Mouse (Mus musculus) urinary bladder, postnatal 4 days (tissue): Measurements from ENCODE around the gene Ccdc186.
"Not testable (repeated sequence)": the region's sequence is repeated elsewhere in the genome, so short reads cannot be mapped to it uniquely, and the experiment has no call there.

Experiments
- DNase-seq, 2 experiments: peaks; one replicate each; pipeline ENCODE4 v3.0.0; 2021 to 2022; ENCODE audit warnings: low spot score in 2 of 2

Ccdc186 gene

DNA sequence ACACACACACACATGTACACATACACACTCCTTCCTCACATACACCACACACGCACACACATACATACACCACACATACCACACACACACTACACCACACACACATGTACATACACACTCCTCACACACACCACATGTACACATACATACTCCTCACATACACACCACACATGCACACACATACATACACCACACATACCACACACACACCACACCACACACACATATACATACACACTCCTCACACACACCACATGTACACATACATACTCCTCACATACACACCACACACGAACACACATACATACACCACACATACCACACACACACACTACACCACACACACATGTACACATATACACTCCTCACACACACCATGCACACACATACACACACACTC, 63.7 kb downstream of the Ccdc186 start:
- DNase-seq: no peak

DNA sequence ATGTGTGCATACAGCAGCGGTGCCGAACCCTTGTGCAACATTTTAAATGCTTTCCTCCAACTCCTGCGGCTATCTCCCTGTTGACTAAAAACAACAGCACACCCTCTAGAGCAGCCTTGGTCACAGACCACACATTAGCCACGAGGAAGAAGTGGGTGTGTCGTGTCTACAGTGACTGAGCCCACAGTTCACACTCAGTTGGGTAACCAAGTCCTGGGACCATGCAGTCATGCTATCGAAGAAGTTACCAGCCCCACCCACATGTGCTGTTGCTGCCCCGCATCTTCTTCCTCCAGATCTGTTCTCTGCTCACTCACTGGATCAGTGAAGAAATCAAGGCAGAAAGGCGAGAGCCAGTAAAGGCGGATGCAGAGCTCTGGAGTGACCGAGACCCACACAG, 65.6 kb downstream of the Ccdc186 start:
- DNase-seq: no peak

DNA sequence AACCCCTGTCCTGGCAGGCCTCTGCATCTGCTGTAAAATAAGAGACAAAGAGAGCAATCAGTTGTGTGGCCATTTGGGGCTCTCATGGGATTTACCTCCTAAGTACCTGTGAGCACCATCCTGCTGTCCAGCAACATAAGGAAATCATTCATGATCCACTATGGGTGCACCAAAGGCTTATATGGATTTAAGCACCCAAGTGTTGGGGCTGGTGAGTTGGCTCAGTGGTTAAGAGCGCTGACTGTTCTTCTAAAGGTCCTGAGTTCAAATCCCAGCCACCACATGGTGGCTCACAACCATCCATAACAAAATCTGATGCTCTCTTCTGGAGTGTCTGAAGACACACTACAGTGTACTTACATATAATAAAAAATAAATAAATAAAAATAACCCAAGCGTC, 67.5 kb downstream of the Ccdc186 start:
- not testable (repeated sequence) for DNase-seq

DNA sequence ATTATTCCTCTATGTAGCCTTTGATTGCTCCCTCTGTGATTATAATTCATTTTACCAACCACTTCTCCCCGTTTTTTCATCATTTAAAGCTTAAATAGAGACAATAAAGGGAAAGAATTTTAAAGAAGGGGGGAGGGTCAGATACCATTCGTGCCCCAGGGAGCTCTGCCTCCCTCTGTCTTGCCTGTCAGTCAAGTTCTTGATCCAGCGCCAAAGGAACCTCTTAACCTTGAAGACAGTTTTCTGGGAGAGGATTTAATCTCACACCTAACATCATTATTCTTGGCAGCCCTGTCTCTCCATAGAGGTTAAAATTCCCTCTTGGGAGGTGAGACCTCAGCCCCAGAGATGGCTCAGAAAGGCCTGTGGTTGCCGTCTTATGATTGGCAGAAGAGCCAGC, 71.3 kb downstream of the Ccdc186 start:
- DNase-seq: no peak

DNA sequence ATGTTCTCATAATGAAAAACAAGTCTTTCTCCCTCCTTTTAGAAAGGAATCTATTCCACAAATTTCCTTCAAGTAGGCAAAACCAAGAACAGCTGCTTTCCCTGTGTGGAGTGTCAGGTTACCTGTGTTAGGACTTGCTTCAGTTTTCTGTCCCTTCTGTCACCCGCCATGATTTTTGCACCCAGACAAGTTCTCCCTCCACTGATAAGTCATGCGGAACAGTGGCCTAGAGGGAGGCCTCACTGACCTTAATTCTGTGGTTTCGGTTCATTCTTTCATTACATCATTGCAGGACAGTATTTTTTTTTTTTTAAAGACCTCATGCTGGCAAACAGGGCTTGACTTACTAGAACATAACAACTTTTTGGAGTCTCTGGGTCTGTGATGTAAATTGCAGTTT, 72.6 kb downstream of the Ccdc186 start:
- DNase-seq: no peak

DNA sequence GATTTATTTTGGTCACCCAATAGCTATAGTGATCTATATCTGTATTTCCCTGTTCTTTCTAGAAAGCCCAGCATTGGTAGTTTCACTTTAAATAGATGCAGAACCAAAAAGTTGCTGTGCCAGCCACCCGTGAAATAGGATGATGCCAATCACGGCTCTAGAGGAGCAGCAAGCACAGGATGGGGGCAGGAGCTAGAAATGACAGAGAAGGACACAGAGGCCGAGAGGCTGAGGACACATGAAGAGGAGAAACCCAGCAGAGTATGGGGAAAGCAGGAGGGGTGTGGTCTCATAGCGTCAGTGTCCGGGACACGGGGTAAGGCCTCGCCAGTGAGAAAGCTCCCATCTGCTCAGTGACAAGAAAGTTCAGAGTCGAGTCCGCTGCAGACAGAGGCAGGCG, 74.1 kb downstream of the Ccdc186 start:
- DNase-seq: no peak

DNA sequence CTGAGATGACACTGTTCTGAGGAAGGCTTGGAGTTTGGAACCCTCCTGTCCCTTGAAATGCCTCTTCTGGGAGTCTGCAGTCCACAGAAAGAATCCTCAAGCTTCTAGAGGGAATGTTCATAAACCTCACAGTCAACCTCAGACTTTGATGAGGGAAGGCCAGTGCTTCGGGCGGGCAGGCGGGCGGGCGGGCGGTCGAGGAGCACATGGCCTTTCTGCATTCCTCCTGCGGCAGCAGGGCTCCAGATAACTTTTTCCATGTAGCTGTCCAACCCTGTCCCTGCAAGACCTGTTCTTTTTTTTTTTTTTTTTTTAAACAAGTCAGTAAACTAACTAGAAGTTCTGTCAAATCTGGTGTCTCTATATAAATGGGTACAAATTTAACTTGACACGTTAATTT, 75.4 kb downstream of the Ccdc186 start:
- DNase-seq: no peak

DNA sequence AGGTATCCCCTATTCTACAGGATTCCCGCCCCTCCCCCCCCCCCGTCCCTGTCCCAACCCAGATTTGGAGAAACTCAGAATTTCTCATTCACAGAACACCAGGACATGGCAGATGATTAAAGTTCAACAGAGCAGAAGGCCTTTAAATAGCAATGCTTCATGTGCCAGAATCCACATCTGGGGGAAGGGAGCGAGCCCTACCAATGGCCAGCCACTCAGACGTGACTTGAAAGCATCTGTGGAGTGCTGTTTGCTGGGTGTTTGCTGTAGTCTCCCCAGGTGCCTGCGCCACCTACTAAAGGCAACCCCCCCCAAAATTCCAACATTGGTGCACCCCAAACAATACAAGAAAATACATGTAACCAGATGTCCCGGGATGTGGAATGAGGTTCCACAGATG, 76.5 kb downstream of the Ccdc186 start:
- DNase-seq: no peak

DNA sequence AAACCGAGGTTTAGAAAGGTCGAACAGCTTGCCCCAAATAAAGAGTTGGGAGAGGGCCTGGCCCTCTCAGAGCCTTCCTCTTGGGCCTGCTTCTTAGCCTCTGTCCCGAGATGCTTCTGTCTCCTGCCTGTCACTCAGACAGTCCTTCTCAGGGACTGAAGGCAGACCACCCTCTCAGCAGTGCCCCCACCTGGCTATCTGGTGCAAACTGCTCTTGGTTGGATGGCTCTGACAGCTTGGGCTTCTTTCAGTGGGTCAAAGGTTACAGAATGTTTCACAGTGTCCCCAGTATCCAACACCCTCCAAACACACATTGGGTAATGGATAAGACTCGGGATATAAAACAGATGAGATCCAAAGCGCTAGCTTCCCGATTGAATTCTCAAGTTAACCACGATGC, 76.9 kb downstream of the Ccdc186 start:
- DNase-seq: no peak
